Mouse (Mus musculus) embryonic facial prominence, embryonic 14.5 days (tissue): ENCODE results near the gene Mef2c. TPM values are rescaled to one million over a fixed set of nuclear protein-coding genes. Genes with fewer than 3 reads are reported as not detected.
A peak's percentile ranks its signal among the peaks of the same experiment; 100 is the strongest.

Experiments
- ATAC-seq: fragments of 200-750 bp; cut with Nextera tagmentation; 2 replicates; pipeline ENCODE4 v1.8.0; 2017; ENCODE audit warnings: low read depth, moderate number of reproducible peaks, moderate TSS enrichment
- DNase-seq: peaks from one replicate; pipeline ENCODE4 v3.0.0-alpha.2; 2015; ENCODE audit warnings: low spot score
- H3K27ac ChIP-seq: fragments of 300-500 bp; sonication (generic); replicated peaks from 2 replicates; pipeline ENCODE4 v1.5.1; 2014; ENCODE audit warnings: low read depth, mild to moderate bottlenecking, low read length, moderate library complexity
- H3K27me3 ChIP-seq: fragments of 300-500 bp; sonication (generic); replicated peaks from 2 replicates; pipeline ENCODE4 v1.6.1; 2014; ENCODE audit warnings: low read length; ENCODE audit not compliant: control insufficient read depth, insufficient read depth
- H3K36me3 ChIP-seq: fragments of 300-500 bp; sonication (generic); 2 replicates; pipeline ENCODE4 v1.6.1; 2014; ENCODE audit warnings: low read length, mixed read lengths; ENCODE audit not compliant: control insufficient read depth, insufficient read depth
- H3K4me1 ChIP-seq: fragments of 300-500 bp; sonication (generic); 2 replicates; pipeline ENCODE4 v1.6.1; 2014; ENCODE audit warnings: antibody characterized with exemption, low read length; ENCODE audit not compliant: control insufficient read depth, insufficient read depth
- H3K4me2 ChIP-seq: fragments of 300-500 bp; sonication (generic); 2 replicates; pipeline ENCODE4 v1.6.1; 2014; ENCODE audit warnings: low read depth, mild to moderate bottlenecking, low read length, moderate library complexity, mixed read lengths
- H3K4me3 ChIP-seq: fragments of 300-500 bp; sonication (generic); 2 replicates; pipeline ENCODE4 v1.5.1; 2014; ENCODE audit warnings: low read depth, mild to moderate bottlenecking, low read length
- H3K9ac ChIP-seq: fragments of 300-500 bp; sonication (generic); 2 replicates; pipeline ENCODE4 v1.6.1; 2014; ENCODE audit warnings: low read depth, mild to moderate bottlenecking, low read length, moderate library complexity, mixed read lengths
- H3K9me3 ChIP-seq: fragments of 300-500 bp; sonication (generic); 2 replicates; pipeline ENCODE4 v1.6.1; 2016; ENCODE audit warnings: low read length; ENCODE audit not compliant: control insufficient read depth
- WGBS: fragments of 180-500 bp; shearing (Covaris S2); extraction: QIAGEN DNeasy Blood & Tissue Kit; methylation state at CpG from one replicate; pipeline ENCODE4 v1.1.7; 2014; 5-methylcytosine and 5-hydroxymethylcytosine counted together
- polyA plus RNA-seq: library from polyadenylated mRNA; unstranded; fragments of >200 nt; fragmentation: Nextera tagmentation; extraction: Ambion mirVana; gene quantifications from 2 replicates; pipeline ENCODE4 v1.2.1, GENCODE M21; 2014

Mef2c gene
- polyA plus RNA-seq, 1 experiment from 2014 or later = 224 TPM

DNA sequence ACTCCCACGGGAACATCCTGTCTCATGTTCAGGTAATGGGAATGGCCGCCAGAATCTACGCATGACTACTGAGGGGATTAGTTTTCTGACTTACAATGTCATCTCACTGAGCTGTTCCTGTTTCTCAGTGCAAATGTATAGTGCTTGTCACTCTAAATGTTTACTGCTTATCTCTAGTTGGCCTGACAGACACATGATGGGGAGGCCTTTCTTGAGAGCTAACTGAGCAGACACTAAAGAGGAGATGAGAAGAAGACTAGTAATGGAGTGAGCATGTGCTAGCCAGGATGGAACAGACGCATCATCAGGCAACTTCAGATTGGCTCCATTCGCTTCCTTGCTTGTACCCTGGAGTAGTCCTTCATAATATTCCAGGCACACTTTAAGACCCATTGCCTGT is 43.0 kb downstream of the Mef2c start:
- DNase-seq (no peak), ATAC-seq (no peak)
- Histone ChIP-seq H3K27me3 (no peaks in the 10 kb centered on the region), H3K4me1 (peaks cover 4% of the 10 kb centered on the region; the same call in 1 of the 2 replicates), H3K9ac (no peak overlapping the region), H3K4me2 (no peak overlapping the region), H3K4me3 (no peak overlapping the region), H3K9me3 (no peaks in the 10 kb centered on the region), H3K36me3 (no peaks in the 10 kb centered on the region), H3K27ac (no peak overlapping the region)
- 92% methylated on average over 5 of the region's 5 CpGs for WGBS

DNA sequence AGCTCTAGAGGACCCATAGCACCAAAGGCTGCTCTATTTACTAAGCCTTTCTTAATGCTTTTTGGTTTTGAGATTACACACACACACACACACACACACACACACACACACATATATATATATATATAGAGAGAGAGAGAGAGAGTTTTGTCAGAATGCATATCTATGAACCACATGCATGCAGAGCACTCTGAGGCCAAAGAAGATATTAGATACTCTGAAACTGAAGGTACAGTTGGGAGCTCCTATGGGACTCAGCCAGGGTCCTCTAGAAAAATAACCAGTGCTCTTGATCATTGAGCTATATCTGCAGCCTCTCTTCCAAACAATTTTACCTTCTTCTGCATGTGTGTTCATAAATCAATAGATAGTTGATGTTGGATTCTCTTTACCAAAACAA is 47.4 kb downstream of the Mef2c start:
- DNase-seq = no peak
- no peak overlapping the region for H3K27ac ChIP-seq
- H3K4me1 ChIP-seq = no peaks in the 10 kb centered on the region
- no peaks in the 10 kb centered on the region for H3K27me3 ChIP-seq
- ATAC-seq = no peak
- H3K9me3 ChIP-seq = no peaks in the 10 kb centered on the region
- no peak overlapping the region for H3K9ac ChIP-seq
- H3K36me3 ChIP-seq = no peaks in the 10 kb centered on the region
- H3K4me3 ChIP-seq = no peak overlapping the region
- H3K4me2 ChIP-seq = no peak overlapping the region

DNA sequence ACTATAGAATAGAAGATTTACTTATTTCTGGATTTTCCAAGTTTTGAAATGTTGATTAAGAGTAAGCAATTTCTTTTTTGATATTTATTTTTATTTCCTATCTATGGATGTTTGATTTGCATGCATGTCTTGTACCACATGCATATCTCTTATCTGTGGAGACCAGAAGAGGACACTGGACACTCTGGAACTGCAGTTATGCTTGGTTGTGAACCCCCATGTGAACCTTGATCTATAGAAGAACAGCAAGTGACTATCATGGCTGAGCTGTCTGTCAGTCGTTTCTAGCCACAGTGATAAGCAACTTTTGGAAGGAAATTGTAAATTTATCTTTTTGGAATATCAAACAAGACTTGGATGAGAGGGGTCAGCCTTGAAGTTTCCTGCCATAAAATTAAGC is 48.2 kb downstream of the Mef2c start:
- Histone ChIP-seq H3K27ac (no peak overlapping the region), H3K9ac (no peak overlapping the region), H3K4me1 (no peaks in the 10 kb centered on the region), H3K9me3 (no peaks in the 10 kb centered on the region), H3K4me3 (no peak overlapping the region), H3K36me3 (no peaks in the 10 kb centered on the region), H3K4me2 (no peak overlapping the region), H3K27me3 (no peaks in the 10 kb centered on the region)
- 77% methylated on average over 1 of the region's 1 CpGs for WGBS
- DNase-seq = no peak
- ATAC-seq = no peak

DNA sequence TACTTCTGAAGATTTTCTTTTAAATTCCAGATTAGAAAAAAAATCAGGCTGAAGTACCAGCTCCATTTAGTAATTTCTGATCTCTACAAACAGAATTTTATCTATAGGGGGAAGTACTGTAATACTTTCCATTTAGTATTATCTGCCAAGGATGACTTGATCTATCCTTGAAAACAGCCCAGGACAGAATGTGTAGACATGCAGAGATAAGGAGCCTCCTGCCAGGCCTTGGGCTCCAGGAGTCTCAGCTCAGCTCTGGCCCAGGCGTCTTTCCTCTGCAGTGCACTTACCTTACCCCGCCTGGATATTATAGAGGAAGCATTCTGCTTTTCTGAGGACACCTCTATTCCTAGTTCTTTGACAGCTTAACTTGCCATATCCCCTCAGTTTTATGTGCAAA is 59.4 kb downstream of the Mef2c start:
- Histone ChIP-seq H3K27ac (no peak overlapping the region), H3K4me2 (no peak overlapping the region), H3K9ac (no peak overlapping the region), H3K9me3 (no peaks in the 10 kb centered on the region), H3K27me3 (no peaks in the 10 kb centered on the region), H3K4me1 (peaks cover 27% of the 10 kb centered on the region), H3K36me3 (no peaks in the 10 kb centered on the region), H3K4me3 (no peak overlapping the region)
- WGBS = 84% methylated on average over 2 of the region's 2 CpGs
- no peak for DNase-seq
- no peak for ATAC-seq

DNA sequence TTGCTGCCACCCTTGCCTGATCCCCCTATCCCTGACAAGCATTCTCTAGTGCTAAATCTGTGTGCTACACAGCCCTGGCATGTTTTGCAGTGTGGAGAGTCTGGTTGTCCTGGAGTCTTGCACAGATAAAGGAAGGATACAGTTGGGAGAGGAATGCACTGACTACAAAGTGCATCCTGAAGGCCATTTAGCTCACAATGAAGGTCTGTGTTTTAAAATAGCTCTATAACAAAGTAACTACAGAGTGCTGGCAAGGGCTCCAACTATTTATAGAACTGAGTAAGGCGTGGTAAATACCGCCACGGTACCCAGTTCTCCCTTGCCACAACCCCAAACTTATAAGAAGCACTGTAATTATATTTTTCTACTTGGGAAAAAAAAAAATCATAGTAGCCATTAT is 61.9 kb downstream of the Mef2c start:
- Histone ChIP-seq H3K4me3 (no peak overlapping the region), H3K9me3 (no peaks in the 10 kb centered on the region), H3K9ac (no peak overlapping the region), H3K27me3 (no peaks in the 10 kb centered on the region), H3K27ac (peak overlapping the region; percentile 68), H3K4me2 (peak overlapping the region; percentile 18), H3K4me1 (peaks cover 26% of the 10 kb centered on the region), H3K36me3 (no peaks in the 10 kb centered on the region)
- peak; percentile 80 for DNase-seq
- 35% methylated on average over 3 of the region's 3 CpGs for WGBS
- peak; percentile 32; the same call in 1 of the 2 replicates for ATAC-seq

DNA sequence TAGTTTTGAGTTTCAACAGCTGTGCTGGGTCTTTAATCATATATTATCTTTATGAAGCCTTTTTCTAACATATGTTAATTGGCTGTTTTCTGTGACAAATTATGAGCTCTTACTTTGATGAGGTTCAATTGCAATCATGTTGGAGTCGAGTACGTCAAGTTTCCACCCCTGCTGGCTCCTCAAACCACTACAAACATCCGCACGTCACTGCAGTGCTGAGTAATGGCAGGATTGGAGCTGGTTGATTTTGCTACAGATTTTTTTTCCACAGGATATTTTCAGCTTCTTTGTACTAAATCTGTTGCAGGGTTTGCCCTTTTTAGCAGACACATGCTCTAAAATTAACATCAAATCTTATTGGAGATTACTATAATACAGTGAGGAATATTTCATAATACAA is 62.3 kb downstream of the Mef2c start:
- DNase-seq (peak; percentile 76), ATAC-seq (no peak)
- WGBS = 23% methylated on average over 4 of the region's 4 CpGs
- Histone ChIP-seq H3K4me1 (peaks cover 26% of the 10 kb centered on the region), H3K4me3 (no peak overlapping the region), H3K27ac (peak overlapping the region; percentile 34), H3K27me3 (no peaks in the 10 kb centered on the region), H3K9ac (no peak overlapping the region), H3K36me3 (no peaks in the 10 kb centered on the region), H3K9me3 (no peaks in the 10 kb centered on the region), H3K4me2 (peak overlapping the region; percentile 18)

DNA sequence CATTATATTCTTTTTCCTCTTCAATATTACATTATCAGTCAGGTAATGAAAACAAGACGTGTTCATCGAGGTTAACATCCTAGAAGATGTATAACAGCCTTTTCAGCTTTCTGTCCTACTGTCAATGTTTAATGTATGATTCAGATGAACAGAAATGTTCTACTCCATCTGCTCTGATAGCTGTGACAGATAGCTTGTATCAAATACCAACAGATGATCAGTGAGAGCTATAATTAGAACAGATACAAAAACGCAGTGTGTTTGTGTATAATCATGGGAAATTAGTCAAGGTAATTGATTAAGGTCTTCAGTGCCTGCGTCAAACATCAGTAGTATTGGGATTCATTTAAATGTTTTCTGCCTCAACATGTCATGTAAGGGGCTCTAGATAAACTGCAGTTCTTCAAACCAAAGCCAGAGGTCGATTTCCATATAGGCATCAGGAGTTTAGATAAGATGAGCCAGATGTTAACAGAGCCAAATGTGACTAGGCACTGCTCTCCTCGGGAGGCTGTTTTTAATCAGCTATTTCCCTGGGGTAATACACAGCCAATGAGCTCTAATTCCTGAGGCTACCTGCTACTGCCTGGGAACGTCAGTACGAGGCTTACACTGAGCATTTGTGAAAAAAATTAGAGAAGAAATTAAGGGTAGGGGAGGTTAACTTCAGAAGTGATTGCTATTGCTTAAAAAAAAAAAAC is 63.1 kb downstream of the Mef2c start:
- Histone ChIP-seq H3K9ac (no peak overlapping the region), H3K4me2 (no peak overlapping the region), H3K4me3 (no peak overlapping the region), H3K4me1 (peaks cover 29% of the 10 kb centered on the region), H3K36me3 (no peaks in the 10 kb centered on the region), H3K27me3 (no peaks in the 10 kb centered on the region), H3K9me3 (no peaks in the 10 kb centered on the region), H3K27ac (peak overlapping the region; percentile 34; the same call in 1 of the 2 replicates)
- WGBS = 26% methylated on average over 8 of the region's 8 CpGs
- peak; percentile 58 for DNase-seq
- ATAC-seq = peak; percentile 73; the same call in 1 of the 2 replicates

DNA sequence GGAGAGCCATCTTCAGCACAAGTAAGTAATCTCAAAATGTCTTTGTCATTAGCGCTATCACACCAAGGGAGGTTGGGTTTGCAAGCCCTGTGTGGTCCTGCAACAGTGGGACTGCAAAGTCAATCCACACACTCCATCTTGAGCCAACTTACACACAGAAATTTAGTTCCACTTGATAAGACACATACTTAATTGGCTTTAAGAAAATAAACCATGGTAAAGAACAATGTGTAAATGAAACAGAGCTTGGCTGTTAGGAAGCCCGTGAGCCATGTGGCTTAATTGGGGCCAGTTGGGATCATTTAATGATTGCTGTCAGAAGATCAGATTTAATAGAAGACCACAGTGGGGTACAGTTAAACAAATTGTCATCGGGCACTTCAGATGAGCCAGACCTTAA is 63.8 kb downstream of the Mef2c start:
- Histone ChIP-seq H3K27me3 (no peaks in the 10 kb centered on the region), H3K9ac (no peak overlapping the region), H3K36me3 (no peaks in the 10 kb centered on the region), H3K9me3 (no peaks in the 10 kb centered on the region), H3K4me2 (no peak overlapping the region), H3K27ac (no peak overlapping the region), H3K4me1 (peaks cover 33% of the 10 kb centered on the region), H3K4me3 (no peak overlapping the region)
- DNase-seq = peak; percentile 44
- ATAC-seq = peak; percentile 62; the same call in 1 of the 2 replicates
- WGBS = 40% methylated on average over 3 of the region's 3 CpGs

DNA sequence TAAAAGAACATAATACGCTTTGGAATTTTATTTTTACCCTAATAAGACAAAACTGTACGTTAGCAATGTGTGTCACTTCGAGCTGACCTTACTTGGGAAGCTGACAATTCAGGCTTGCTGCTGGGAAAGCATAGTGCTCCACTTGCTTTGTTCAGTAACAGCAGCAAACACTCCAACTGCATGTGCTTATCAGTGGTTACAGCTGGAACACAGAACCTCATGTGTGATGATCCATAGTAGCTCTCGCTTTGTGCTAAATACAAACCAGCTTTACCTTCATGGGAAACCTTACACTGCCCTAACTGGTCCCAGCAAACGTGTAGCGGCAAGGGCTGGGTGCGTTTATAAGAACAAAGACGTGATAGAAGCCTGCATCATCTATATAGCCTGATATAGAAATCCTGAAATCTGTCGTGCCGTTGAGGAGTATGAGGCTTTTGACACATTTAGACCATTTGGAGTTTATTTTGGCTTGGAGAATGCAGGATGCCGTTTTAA is 65.0 kb downstream of the Mef2c start:
- Histone ChIP-seq H3K9me3 (no peaks in the 10 kb centered on the region), H3K4me2 (no peak overlapping the region), H3K9ac (no peak overlapping the region), H3K36me3 (no peaks in the 10 kb centered on the region), H3K27ac (no peak overlapping the region), H3K27me3 (no peaks in the 10 kb centered on the region), H3K4me3 (no peak overlapping the region), H3K4me1 (peaks cover 39% of the 10 kb centered on the region)
- no peak for ATAC-seq
- DNase-seq = no peak
- 46% methylated on average over 11 of the region's 11 CpGs for WGBS
